Mouse (Mus musculus): Measurements from ENCODE around the gene Cldn7. TPM values are rescaled to one million over a fixed set of nuclear protein-coding genes. Genes with fewer than 3 reads are reported as not detected.

Gene Cldn7
- polyA plus RNA-seq, 1 experiment from 2014 or later, result 2.4 TPM

DNA sequence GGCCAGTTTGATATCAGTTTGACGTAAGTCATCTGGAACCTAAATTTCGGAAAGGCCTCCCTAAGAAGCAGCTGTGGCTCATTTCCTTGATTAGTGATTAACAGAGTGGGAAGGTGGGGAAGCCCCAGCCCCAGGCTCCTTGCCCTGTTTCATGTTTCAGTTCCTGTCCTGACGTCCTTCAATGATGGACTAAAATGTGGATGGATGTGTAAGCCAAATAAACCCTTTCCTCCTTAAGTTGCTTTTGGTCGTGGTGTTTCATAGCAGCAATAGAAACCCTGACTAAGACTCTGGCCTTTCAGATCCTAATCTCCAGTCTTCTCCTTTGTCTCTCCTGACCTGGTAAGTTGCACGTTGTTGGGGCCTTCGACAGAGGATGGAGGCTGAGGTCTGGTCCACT lies 5.6 kb downstream of the Cldn7 start:
- peaks cover 23% of the 10 kb centered on the region for H3K27me3 ChIP-seq (ENCODE audit: control insufficient read depth, insufficient read depth, low read length)
- H3K9me3 ChIP-seq (replicated peaks; ENCODE audit: control insufficient read depth, low read length), result no peaks in the 10 kb centered on the region
- H3K4me1 ChIP-seq (ENCODE audit: control insufficient read depth, insufficient read depth, low read length), result peaks cover 10% of the 10 kb centered on the region
- H3K36me3 ChIP-seq (ENCODE audit: control insufficient read depth, insufficient read depth, low read length), result peaks cover 26% of the 10 kb centered on the region
- H3K4me3 ChIP-seq (ENCODE audit: low read depth, low read length), result no peak overlapping the region
- 81% methylated on average over 6 of the region's 6 CpGs for WGBS (ENCODE audit: insufficient replicate concordance)
- no peak overlapping the region for H3K4me2 ChIP-seq
- ATAC-seq (replicated peaks; ENCODE audit: insufficient number of reproducible peaks, low FRiP score, low TSS enrichment), result no peak
- H3K9ac ChIP-seq (ENCODE audit: low read depth, low read length), result no peak overlapping the region
- H3K27ac ChIP-seq (ENCODE audit: low read depth, low read length), result no peak overlapping the region

DNA sequence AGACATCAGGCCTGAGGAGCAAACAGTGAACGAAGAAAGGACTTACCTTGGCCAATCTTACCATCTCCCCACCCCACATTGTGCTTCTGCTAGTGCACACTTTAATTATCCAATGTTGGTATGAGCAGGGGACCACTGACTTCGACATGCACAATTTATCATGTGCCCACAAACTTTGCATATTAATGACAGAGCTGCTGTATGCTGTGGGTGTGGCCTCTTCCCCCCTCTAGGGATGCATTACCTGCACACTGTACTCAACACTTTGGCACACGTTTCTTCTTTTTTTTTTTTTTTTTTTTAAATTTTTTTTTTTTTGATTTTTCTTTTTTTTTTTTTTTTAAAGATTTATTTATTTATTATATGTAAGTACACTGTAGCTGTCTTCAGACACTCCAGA lies 6.2 kb downstream of the Cldn7 start:
- H3K4me3 ChIP-seq (ENCODE audit: low read depth, low read length), result no peak overlapping the region
- no peak overlapping the region for H3K27ac ChIP-seq (ENCODE audit: low read depth, low read length)
- WGBS (ENCODE audit: insufficient replicate concordance), result 83% methylated on average over 3 of the region's 3 CpGs
- ATAC-seq (replicated peaks; ENCODE audit: insufficient number of reproducible peaks, low FRiP score, low TSS enrichment), result no peak
- no peak overlapping the region for H3K4me2 ChIP-seq
- peaks cover 28% of the 10 kb centered on the region for H3K36me3 ChIP-seq (ENCODE audit: control insufficient read depth, insufficient read depth, low read length)
- no peak overlapping the region for H3K9ac ChIP-seq (ENCODE audit: low read depth, low read length)
- H3K9me3 ChIP-seq (replicated peaks; ENCODE audit: control insufficient read depth, low read length), result no peaks in the 10 kb centered on the region
- H3K27me3 ChIP-seq (ENCODE audit: control insufficient read depth, insufficient read depth, low read length), result peaks cover 17% of the 10 kb centered on the region
- H3K4me1 ChIP-seq (ENCODE audit: control insufficient read depth, insufficient read depth, low read length), result peaks cover 9% of the 10 kb centered on the region

DNA sequence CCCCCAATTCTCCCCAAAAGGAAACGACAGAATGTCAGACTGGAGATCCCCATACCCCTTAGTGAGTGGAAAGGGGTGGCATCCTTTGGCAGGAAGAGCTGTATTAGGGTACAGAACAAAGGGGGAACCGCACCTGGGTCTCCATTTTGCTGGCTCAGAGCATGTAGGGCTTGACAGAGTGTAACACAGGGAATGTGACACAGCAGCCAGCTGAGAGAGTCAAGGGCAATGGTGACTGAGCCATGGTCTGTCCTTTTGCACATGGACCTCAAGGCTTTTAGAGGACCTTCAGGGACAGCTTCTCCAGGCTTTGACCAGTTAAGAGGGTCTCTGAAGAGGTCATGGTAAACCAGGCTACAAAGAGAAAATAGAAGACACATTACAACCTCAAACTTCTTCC lies 10.3 kb downstream of the Cldn7 start:
- H3K27ac ChIP-seq (ENCODE audit: low read depth, low read length), result no peak overlapping the region
- no peak for ATAC-seq (replicated peaks; ENCODE audit: insufficient number of reproducible peaks, low FRiP score, low TSS enrichment)
- WGBS (ENCODE audit: insufficient replicate concordance), result 79% methylated on average over 2 of the region's 2 CpGs
- peaks cover 33% of the 10 kb centered on the region for H3K36me3 ChIP-seq (ENCODE audit: control insufficient read depth, insufficient read depth, low read length)
- no peaks in the 10 kb centered on the region for H3K9me3 ChIP-seq (replicated peaks; ENCODE audit: control insufficient read depth, low read length)
- no peak overlapping the region for H3K9ac ChIP-seq (ENCODE audit: low read depth, low read length)
- no peak overlapping the region for H3K4me3 ChIP-seq (ENCODE audit: low read depth, low read length)
- peaks cover 4% of the 10 kb centered on the region; the same call in 1 of the 2 replicates for H3K4me1 ChIP-seq (ENCODE audit: control insufficient read depth, insufficient read depth, low read length)
- no peak overlapping the region for H3K4me2 ChIP-seq
- H3K27me3 ChIP-seq (ENCODE audit: control insufficient read depth, insufficient read depth, low read length), result no peaks in the 10 kb centered on the region

DNA sequence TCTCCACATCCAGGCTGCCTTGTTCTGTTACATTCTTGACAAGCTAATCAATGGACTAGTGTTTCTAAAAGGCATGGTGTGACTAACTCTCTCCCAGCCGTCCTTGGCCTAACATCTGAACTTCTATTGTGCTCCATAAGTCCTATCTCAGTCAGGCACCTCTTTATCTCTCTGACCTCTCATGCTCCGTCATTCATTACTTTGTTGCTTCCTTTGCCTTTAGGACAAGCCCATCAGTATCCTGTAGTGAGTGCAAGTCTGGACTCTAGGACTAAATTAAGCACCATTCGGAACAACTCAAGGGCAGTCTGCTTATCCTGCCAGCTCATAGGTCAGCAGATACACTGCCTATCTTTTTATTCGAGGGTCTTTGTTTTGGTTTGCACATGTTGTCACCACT lies 11.7 kb downstream of the Cldn7 start:
- no peak overlapping the region for H3K9ac ChIP-seq (ENCODE audit: low read depth, low read length)
- H3K27me3 ChIP-seq (ENCODE audit: control insufficient read depth, insufficient read depth, low read length), result no peaks in the 10 kb centered on the region
- H3K4me3 ChIP-seq (ENCODE audit: low read depth, low read length), result no peak overlapping the region
- peaks cover 4% of the 10 kb centered on the region; the same call in 1 of the 2 replicates for H3K4me1 ChIP-seq (ENCODE audit: control insufficient read depth, insufficient read depth, low read length)
- peaks cover 26% of the 10 kb centered on the region for H3K36me3 ChIP-seq (ENCODE audit: control insufficient read depth, insufficient read depth, low read length)
- ATAC-seq (replicated peaks; ENCODE audit: insufficient number of reproducible peaks, low FRiP score, low TSS enrichment), result no peak
- 54% methylated on average over 4 of the region's 4 CpGs for WGBS (ENCODE audit: insufficient replicate concordance)
- no peaks in the 10 kb centered on the region for H3K9me3 ChIP-seq (replicated peaks; ENCODE audit: control insufficient read depth, low read length)
- H3K27ac ChIP-seq (ENCODE audit: low read depth, low read length), result no peak overlapping the region
- H3K4me2 ChIP-seq, result no peak overlapping the region

DNA sequence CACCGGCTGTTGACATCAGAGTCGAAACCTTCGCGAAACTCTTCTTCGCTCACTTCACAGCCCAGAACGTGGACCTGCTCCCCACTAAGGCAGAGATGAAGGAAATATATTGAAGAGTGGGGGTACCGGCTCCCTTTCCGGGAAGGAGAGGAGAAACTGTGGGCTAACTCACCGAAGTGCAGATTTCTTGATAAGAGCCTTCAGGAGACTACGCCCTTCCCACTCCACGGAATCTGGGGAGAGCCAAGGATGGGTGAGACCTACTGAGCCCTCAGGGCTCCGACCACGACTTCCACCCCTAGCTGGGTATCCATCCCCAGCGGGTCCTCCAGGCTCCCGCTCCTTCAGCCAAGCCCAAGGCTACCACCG lies 15.2 kb downstream of the Cldn7 start:
- H3K9me3 ChIP-seq (replicated peaks; ENCODE audit: control insufficient read depth, low read length), result no peaks in the 10 kb centered on the region
- peak overlapping the region; percentile 99 for H3K9ac ChIP-seq (ENCODE audit: low read depth, low read length)
- peaks cover 17% of the 10 kb centered on the region for H3K36me3 ChIP-seq (ENCODE audit: control insufficient read depth, insufficient read depth, low read length)
- 2% methylated on average over 16 of the region's 16 CpGs for WGBS (ENCODE audit: insufficient replicate concordance)
- peak overlapping the region; percentile 97 for H3K4me2 ChIP-seq
- H3K27me3 ChIP-seq (ENCODE audit: control insufficient read depth, insufficient read depth, low read length), result no peaks in the 10 kb centered on the region
- ATAC-seq (replicated peaks; ENCODE audit: insufficient number of reproducible peaks, low FRiP score, low TSS enrichment), result no peak
- H3K4me3 ChIP-seq (ENCODE audit: low read depth, low read length), result peak overlapping the region; percentile 100
- H3K27ac ChIP-seq (ENCODE audit: low read depth, low read length), result peak overlapping the region; percentile 99
- peaks cover 20% of the 10 kb centered on the region for H3K4me1 ChIP-seq (ENCODE audit: control insufficient read depth, insufficient read depth, low read length)

DNA sequence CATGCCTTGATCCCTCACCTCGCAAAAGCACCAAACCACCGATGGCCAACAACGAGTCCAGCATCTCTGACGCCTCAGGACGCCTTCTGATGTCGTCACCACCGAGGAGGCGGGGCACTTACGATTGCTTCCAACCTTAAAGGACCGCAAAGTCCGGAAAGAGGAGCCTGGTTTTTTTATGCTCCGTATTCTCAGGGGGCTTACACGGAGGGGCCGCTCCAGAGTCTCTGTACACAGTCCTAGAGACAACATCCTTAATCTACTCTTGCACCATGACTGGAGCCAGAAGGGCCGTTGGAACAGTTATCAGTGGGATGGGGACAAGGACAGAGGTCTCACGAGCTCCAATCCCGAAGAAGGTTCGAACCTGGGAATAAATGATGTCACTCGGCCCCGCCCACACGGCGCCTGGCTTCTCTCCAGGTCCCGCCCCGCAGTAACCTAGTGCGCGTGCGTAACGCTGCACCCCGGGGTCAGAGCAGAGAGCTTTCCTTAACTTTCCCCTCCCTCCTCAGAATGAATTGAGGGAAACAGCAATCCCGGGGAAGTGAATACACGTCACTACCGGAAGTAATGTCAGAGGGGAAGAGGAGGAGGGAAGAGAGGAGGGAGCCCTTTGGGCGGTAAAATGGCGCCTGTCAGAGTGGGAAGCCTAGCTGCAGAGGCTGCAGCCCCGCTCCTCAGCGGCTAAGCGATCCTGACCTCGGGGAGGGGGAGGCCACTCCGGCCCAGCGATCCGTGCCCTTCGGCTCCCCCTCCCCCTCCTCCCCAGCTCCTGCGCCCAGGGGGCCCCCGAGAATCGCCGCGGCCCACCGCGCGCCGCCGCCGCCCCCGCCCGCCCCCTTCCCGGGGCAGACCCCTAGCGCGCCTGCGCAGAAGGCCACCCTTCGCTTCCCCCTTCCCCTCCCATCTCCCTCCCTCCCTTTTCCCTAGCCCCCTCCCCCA lies 15.9 kb downstream of the Cldn7 start:
- peaks cover 17% of the 10 kb centered on the region for H3K36me3 ChIP-seq (ENCODE audit: control insufficient read depth, insufficient read depth, low read length)
- H3K27ac ChIP-seq (ENCODE audit: low read depth, low read length), result peak overlapping the region; percentile 99
- peak; percentile 88 for ATAC-seq (replicated peaks; ENCODE audit: insufficient number of reproducible peaks, low FRiP score, low TSS enrichment)
- 0% methylated on average over 44 of the region's 60 CpGs for WGBS (ENCODE audit: insufficient replicate concordance)
- peak overlapping the region; percentile 100 for H3K4me3 ChIP-seq (ENCODE audit: low read depth, low read length)
- peak overlapping the region; percentile 99 for H3K9ac ChIP-seq (ENCODE audit: low read depth, low read length)
- H3K27me3 ChIP-seq (ENCODE audit: control insufficient read depth, insufficient read depth, low read length), result no peaks in the 10 kb centered on the region
- H3K9me3 ChIP-seq (replicated peaks; ENCODE audit: control insufficient read depth, low read length), result no peaks in the 10 kb centered on the region
- H3K4me2 ChIP-seq, result peak overlapping the region; percentile 97
- H3K4me1 ChIP-seq (ENCODE audit: control insufficient read depth, insufficient read depth, low read length), result peaks cover 20% of the 10 kb centered on the region

DNA sequence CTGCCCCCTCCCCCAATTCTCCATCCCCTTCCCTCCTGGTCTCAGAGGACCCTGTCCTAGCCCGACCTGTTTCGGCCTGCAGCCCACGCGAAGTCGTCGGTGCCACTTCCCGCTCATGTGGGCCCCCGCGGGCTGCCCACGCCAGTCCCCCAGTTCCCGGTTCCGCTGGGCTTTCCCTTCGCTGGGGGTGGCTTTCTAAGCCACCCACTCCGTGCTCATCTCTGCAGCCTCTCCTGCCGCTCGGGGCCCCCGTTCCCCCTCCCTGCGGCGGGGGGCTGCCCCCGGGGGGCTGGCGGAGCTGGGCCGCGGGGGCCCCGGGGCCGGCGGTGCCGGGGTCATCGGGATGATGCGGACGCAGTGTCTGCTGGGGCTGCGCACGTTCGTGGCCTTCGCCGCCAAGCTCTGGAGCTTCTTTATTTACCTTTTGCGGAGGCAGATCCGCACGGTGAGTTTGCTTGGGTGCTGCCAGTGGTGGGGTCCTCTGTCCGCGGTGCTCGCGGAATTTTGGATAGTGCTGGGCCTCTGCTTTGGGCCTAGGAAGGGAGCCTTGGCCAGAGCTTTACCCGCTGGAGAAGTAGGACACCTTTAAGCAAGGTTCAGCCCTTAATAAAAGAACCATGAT lies 16.7 kb downstream of the Cldn7 start, which contains the start of gene Ctdnep1:
Ctdnep1 (plus strand) TSS at position 16 of the 622 bp plus-strand sequence.
- H3K27ac ChIP-seq (ENCODE audit: low read depth, low read length), result peak within 1 kb of the TSS; percentile 99
- H3K36me3 ChIP-seq (ENCODE audit: control insufficient read depth, insufficient read depth, low read length), result peaks cover 19% of the 10 kb centered on the region
- H3K9ac ChIP-seq (ENCODE audit: low read depth, low read length), result peak within 1 kb of the TSS; percentile 99
- H3K27me3 ChIP-seq (ENCODE audit: control insufficient read depth, insufficient read depth, low read length), result no peaks in the 10 kb centered on the region
- peak within 1 kb of the TSS; percentile 100 for H3K4me3 ChIP-seq (ENCODE audit: low read depth, low read length)
- 0% methylated on average over 35 of the region's 43 CpGs for WGBS (ENCODE audit: insufficient replicate concordance)
- no peak for ATAC-seq (replicated peaks; ENCODE audit: insufficient number of reproducible peaks, low FRiP score, low TSS enrichment)
- H3K9me3 ChIP-seq (replicated peaks; ENCODE audit: control insufficient read depth, low read length), result no peaks in the 10 kb centered on the region
- peaks cover 20% of the 10 kb centered on the region for H3K4me1 ChIP-seq (ENCODE audit: control insufficient read depth, insufficient read depth, low read length)
- peak within 1 kb of the TSS; percentile 97 for H3K4me2 ChIP-seq

DNA sequence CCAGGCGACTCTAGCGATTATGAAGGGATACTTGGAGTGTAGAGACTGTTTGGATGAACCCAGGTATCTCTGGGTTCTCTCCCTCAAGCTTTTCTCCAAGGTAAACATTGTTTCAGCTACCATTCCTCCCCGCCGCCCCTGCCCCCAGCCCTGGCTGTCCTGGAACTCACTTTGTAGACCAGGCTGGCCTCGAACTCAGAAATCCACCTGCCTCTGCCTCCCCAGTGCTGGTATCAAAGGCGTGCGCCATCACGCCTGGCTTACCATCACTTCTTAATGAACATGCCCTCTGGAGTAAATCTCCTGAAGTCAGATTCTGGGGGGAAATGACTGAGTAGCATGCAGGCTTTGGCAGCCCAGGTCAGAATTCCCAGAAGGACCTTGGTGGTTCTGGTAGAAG lies 17.6 kb downstream of the Cldn7 start, which contains the start of gene Elp5:
Elp5 (minus strand) TSS at position 293 of the 400 bp plus-strand sequence.
- H3K4me3 ChIP-seq (ENCODE audit: low read depth, low read length), result peak within 1 kb of the TSS; percentile 100
- WGBS (ENCODE audit: insufficient replicate concordance), result 51% methylated on average over 8 of the region's 8 CpGs
- H3K4me2 ChIP-seq, result peak within 1 kb of the TSS; percentile 97
- H3K4me1 ChIP-seq (ENCODE audit: control insufficient read depth, insufficient read depth, low read length), result peaks cover 20% of the 10 kb centered on the region
- no peaks in the 10 kb centered on the region for H3K9me3 ChIP-seq (replicated peaks; ENCODE audit: control insufficient read depth, low read length)
- H3K9ac ChIP-seq (ENCODE audit: low read depth, low read length), result peak within 1 kb of the TSS; percentile 99
- peaks cover 21% of the 10 kb centered on the region for H3K36me3 ChIP-seq (ENCODE audit: control insufficient read depth, insufficient read depth, low read length)
- no peaks in the 10 kb centered on the region for H3K27me3 ChIP-seq (ENCODE audit: control insufficient read depth, insufficient read depth, low read length)
- no peak for ATAC-seq (replicated peaks; ENCODE audit: insufficient number of reproducible peaks, low FRiP score, low TSS enrichment)
- peak within 1 kb of the TSS; percentile 99 for H3K27ac ChIP-seq (ENCODE audit: low read depth, low read length)

Measured in heart, embryonic 11.5 days (tissue).